Mouse (Mus musculus): ENCODE data around the gene Kctd7.

Gene Kctd7

GRCm38 (mm10) chr5:130193760-130194159 is 49.1 kb downstream of the Kctd7 start:
- no peak for DNase-seq

- no peak for DNase-seq
These were observed 51.6 kb downstream of the Kctd7 start for GRCm38 (mm10) chr5:130196307-130196706.

GRCm38 (mm10) chr5:130197454-130197853 is 52.8 kb downstream of the Kctd7 start:
- no peak for DNase-seq

- DNase-seq: no peak
These were observed 53.3 kb downstream of the Kctd7 start for GRCm38 (mm10) chr5:130197981-130198380.

GRCm38 (mm10) chr5:130200233-130201029 is 55.8 kb downstream of the Kctd7 start:
- no peak for DNase-seq

GRCm38 (mm10) chr5:130203948-130204347 is 59.3 kb downstream of the Kctd7 start:
- no peak for DNase-seq

GRCm38 (mm10) chr5:130204560-130204959 is 59.9 kb downstream of the Kctd7 start:
- DNase-seq: no peak
